Comparison of ENCODE assay signal across 32 mouse cellular contexts in genomic region chr17:51528161-51528560, GRCm38 (mm10).
DNase-seq lines count a peak whose midpoint lies in the region; ATAC-seq and TF ChIP-seq lines count a peak whose summit lies in the region.
"Had no signal": no experiment of that assay in that cellular context is flagged by ENCODE, and none has a peak within 500 bp of the region (broad histone marks: within the 10 kb centered on the region; RNA-seq: fewer than 3 reads in every experiment).

No protein-coding gene starts in this region.

- peak; percentile 33 for DNase-seq in heart, embryonic 10.5 days (ENCODE audit: low spot score)
- DNase-seq in heart, adult 9 months (ENCODE audit: low spot score in 2 of 2) = no peak
- peak; percentile 75 for DNase-seq in kidney, adult 2 months
- peak; percentile 6 for DNase-seq in kidney, postnatal 0 days (ENCODE audit: low spot score)
- no peak for DNase-seq in lung, postnatal 14 days
- no peak for DNase-seq in forebrain, postnatal 0 days
- no peak for DNase-seq in layer of hippocampus, adult 8-10 months (ENCODE audit: low spot score in 2 of 2)
- DNase-seq: adrenal gland, adult 2 months; adrenal gland, postnatal 36 days; cerebellum, adult 18-20 months; cerebellum, postnatal 10 days; gastrocnemius, postnatal 10 days; heart, postnatal 4 days; layer of hippocampus, adult 9-11 months; lung, postnatal 36 days; right cerebral cortex, postnatal 4 days; thymus, adult 2 months; thymus, postnatal 36 days had no signal

- H3K4me2 ChIP-seq in kidney, postnatal 0 days (ENCODE audit: low read length) = no peak overlapping the region
- H3K4me2 ChIP-seq in forebrain, postnatal 0 days (ENCODE audit: low read depth) = no peak overlapping the region
- H3K4me2 ChIP-seq: embryonic facial prominence, embryonic 13.5 days; forebrain, embryonic 15.5 days; heart, embryonic 12.5 days; hindbrain, embryonic 15.5 days; liver, embryonic 11.5 days; lung, embryonic 15.5 days; midbrain, embryonic 12.5 days; neural tube, embryonic 12.5 days had no signal

- H3K27ac ChIP-seq in heart, embryonic 10.5 days = no peak overlapping the region
- H3K27ac ChIP-seq in kidney, adult 2 months (ENCODE audit: insufficient read depth, low read depth, low read length) = no peak overlapping the region
- no peak overlapping the region for H3K27ac ChIP-seq in kidney, postnatal 0 days
- H3K27ac ChIP-seq in forebrain, postnatal 0 days (ENCODE audit: low read depth, low read length) = no peak overlapping the region
- H3K27ac ChIP-seq: embryonic facial prominence, embryonic 13.5 days; forebrain, embryonic 10.5 days; forebrain, embryonic 15.5 days; hindbrain, embryonic 15.5 days; lung, embryonic 15.5 days; midbrain, embryonic 12.5 days; neural tube, embryonic 12.5 days had no signal

- no peak overlapping the region for H3K9ac ChIP-seq in kidney, postnatal 0 days (ENCODE audit: low read depth, low read length)
- H3K9ac ChIP-seq in forebrain, postnatal 0 days = no peak overlapping the region
- H3K9ac ChIP-seq: embryonic facial prominence, embryonic 13.5 days; forebrain, embryonic 15.5 days; heart, embryonic 12.5 days; hindbrain, embryonic 15.5 days; lung, embryonic 15.5 days; midbrain, embryonic 12.5 days; neural tube, embryonic 12.5 days had no signal

- H3K4me3 ChIP-seq in heart, embryonic 10.5 days = no peak overlapping the region
- H3K4me3 ChIP-seq in kidney, adult 2 months (ENCODE audit: insufficient read depth, low read depth, low read length) = no peak overlapping the region
- H3K4me3 ChIP-seq in kidney, postnatal 0 days (replicated peaks; ENCODE audit: low read depth, low read length) = no peak overlapping the region
- no peak overlapping the region for H3K4me3 ChIP-seq in forebrain, postnatal 0 days (ENCODE audit: low read depth, low read length)
- H3K4me3 ChIP-seq: embryonic facial prominence, embryonic 13.5 days; forebrain, embryonic 10.5 days; forebrain, embryonic 15.5 days; heart, embryonic 12.5 days; hindbrain, embryonic 15.5 days; lung, embryonic 15.5 days; megakaryocyte, embryonic 14.5 days; midbrain, embryonic 12.5 days; myocyte; neural tube, embryonic 12.5 days had no signal

- no peaks in the 10 kb centered on the region for H3K9me3 ChIP-seq in heart, embryonic 10.5 days
- no peaks in the 10 kb centered on the region for H3K9me3 ChIP-seq in kidney, postnatal 0 days (replicated peaks; ENCODE audit: low read length)
- H3K9me3 ChIP-seq in forebrain, postnatal 0 days (ENCODE audit: low read length) = no peaks in the 10 kb centered on the region
- H3K9me3 ChIP-seq: embryonic facial prominence, embryonic 13.5 days; forebrain, embryonic 10.5 days; forebrain, embryonic 15.5 days; heart, embryonic 12.5 days; hindbrain, embryonic 15.5 days; lung, embryonic 15.5 days; megakaryocyte, embryonic 14.5 days; midbrain, embryonic 12.5 days; neural tube, embryonic 12.5 days had no signal

- no peaks in the 10 kb centered on the region for H3K4me1 ChIP-seq in heart, embryonic 10.5 days
- H3K4me1 ChIP-seq in kidney, adult 2 months (ENCODE audit: control insufficient read depth, insufficient read depth, low read length) = no peaks in the 10 kb centered on the region
- no peaks in the 10 kb centered on the region for H3K4me1 ChIP-seq in kidney, postnatal 0 days (replicated peaks; ENCODE audit: insufficient read depth, low read length)
- no peaks in the 10 kb centered on the region for H3K4me1 ChIP-seq in forebrain, postnatal 0 days (ENCODE audit: insufficient read depth)
- H3K4me1 ChIP-seq: forebrain, embryonic 15.5 days; heart, embryonic 12.5 days; hindbrain, embryonic 15.5 days; lung, embryonic 15.5 days; megakaryocyte, embryonic 14.5 days; midbrain, embryonic 12.5 days; neural tube, embryonic 12.5 days had no signal

- H3K27me3 ChIP-seq in heart, embryonic 10.5 days (ENCODE audit: insufficient read depth, poor library complexity, severe bottlenecking) = no peaks in the 10 kb centered on the region
- H3K27me3 ChIP-seq in kidney, adult 2 months (replicated peaks; ENCODE audit: control insufficient read depth, insufficient read depth, low read length) = no peaks in the 10 kb centered on the region
- H3K27me3 ChIP-seq in kidney, postnatal 0 days (ENCODE audit: insufficient read depth, low read length) = no peaks in the 10 kb centered on the region
- no peaks in the 10 kb centered on the region for H3K27me3 ChIP-seq in forebrain, postnatal 0 days (ENCODE audit: insufficient read depth, low read length)
- H3K27me3 ChIP-seq: CH12.LX; forebrain, embryonic 15.5 days; heart, embryonic 12.5 days; hindbrain, embryonic 15.5 days; lung, embryonic 15.5 days; megakaryocyte, embryonic 14.5 days; midbrain, embryonic 12.5 days; neural tube, embryonic 12.5 days had no signal

- 79% methylated on average over 3 of the region's 3 CpGs for WGBS in heart, embryonic 10.5 days
- WGBS in kidney, adult 2 months = 65% methylated on average over 3 of the region's 3 CpGs
- 85% methylated on average over 3 of the region's 3 CpGs for WGBS in kidney, postnatal 0 days
- 87% methylated on average over 3 of the region's 3 CpGs for WGBS in forebrain, postnatal 0 days

- no peak for TF ChIP-seq POLR2A in kidney, adult 2 months (IDR thresholded peaks at IDR 0.05; ENCODE audit: low read depth, low read length)

- no peak for ATAC-seq in kidney, postnatal 0 days (replicated peaks; ENCODE audit: low FRiP score, low read depth)
- ATAC-seq in forebrain, postnatal 0 days = no peak
- ATAC-seq: activated CD4-positive, CD25-positive, alpha-beta regulatory T cell, adult 4 months; forebrain, embryonic 15.5 days; inflammation-experienced regulatory T-cells, adult 6 months had no signal

- no peak for TF ChIP-seq CTCF in kidney, adult 2 months (conservative IDR thresholded peaks at IDR 0.05; ENCODE audit: insufficient read depth, insufficient read length, low read depth, low read length)
- no peak for TF ChIP-seq CTCF in kidney, postnatal 0 days (IDR thresholded peaks at IDR 0.05; ENCODE audit: low read depth)
- no peak for TF ChIP-seq CTCF in forebrain, postnatal 0 days (IDR thresholded peaks at IDR 0.05; ENCODE audit: low read depth)

- no peaks in the 10 kb centered on the region for H3K36me3 ChIP-seq in heart, embryonic 10.5 days
- H3K36me3 ChIP-seq in kidney, adult 2 months (ENCODE audit: control insufficient read depth, insufficient read depth, low read length) = no peaks in the 10 kb centered on the region
- H3K36me3 ChIP-seq in kidney, postnatal 0 days (ENCODE audit: insufficient read depth, low read length) = no peaks in the 10 kb centered on the region
- H3K36me3 ChIP-seq in forebrain, postnatal 0 days (ENCODE audit: insufficient read depth) = no peaks in the 10 kb centered on the region
- H3K36me3 ChIP-seq: embryonic facial prominence, embryonic 13.5 days; forebrain, embryonic 10.5 days; forebrain, embryonic 15.5 days; heart, embryonic 12.5 days; hindbrain, embryonic 15.5 days; lung, embryonic 15.5 days; midbrain, embryonic 12.5 days; neural tube, embryonic 12.5 days had no signal

Comparison
In these comparisons a context has a peak if more than half of its experiments do, and no peak if none do; other contexts are left out.
1. DNase-seq: peak in heart, embryonic 10.5 days (single experiment), kidney, adult 2 months (single experiment) and kidney, postnatal 0 days (single experiment); none in heart, adult 9 months (0 of 2), lung, postnatal 14 days (single experiment), forebrain, postnatal 0 days (single experiment) and layer of hippocampus, adult 8-10 months (0 of 2).